Mouse (Mus musculus) hindbrain, embryonic 16.5 days (tissue): ENCODE measurements around the gene Tex19.2. TPM values are rescaled to one million over a fixed set of nuclear protein-coding genes. Genes with fewer than 3 reads are reported as not detected.

Source experiments
- ATAC-seq: fragments of 200-750 bp; cut with Nextera tagmentation; 2 replicates; pipeline ENCODE4 v1.8.0; 2017; ENCODE audit warnings: moderate TSS enrichment, moderate library complexity
- H3K27ac ChIP-seq: fragments of 300-500 bp; sonication (generic); 2 replicates; pipeline ENCODE4 v1.5.1; 2014; ENCODE audit warnings: low read depth, mild to moderate bottlenecking, control low read depth, low read length, moderate library complexity
- H3K27me3 ChIP-seq: fragments of 300-500 bp; sonication (generic); replicated peaks from 2 replicates; pipeline ENCODE4 v1.6.1; 2014; ENCODE audit warnings: low read length; ENCODE audit not compliant: control insufficient read depth, insufficient read depth
- H3K36me3 ChIP-seq: fragments of 300-500 bp; sonication (generic); 2 replicates; pipeline ENCODE4 v1.6.1; 2014; ENCODE audit warnings: mild to moderate bottlenecking, low read length, moderate library complexity, mixed read lengths; ENCODE audit not compliant: control insufficient read depth, insufficient read depth
- H3K4me1 ChIP-seq: fragments of 300-500 bp; sonication (generic); 2 replicates; pipeline ENCODE4 v1.6.1; 2014; ENCODE audit warnings: low read depth, low read length; ENCODE audit not compliant: control insufficient read depth, insufficient read depth
- H3K4me2 ChIP-seq: fragments of 300-500 bp; sonication (generic); 2 replicates; pipeline ENCODE4 v1.6.1; 2014; ENCODE audit warnings: mild to moderate bottlenecking, low read length, control low read depth, moderate library complexity
- H3K4me3 ChIP-seq: fragments of 300-500 bp; sonication (generic); 2 replicates; pipeline ENCODE4 v1.5.1; 2014; ENCODE audit warnings: mild to moderate bottlenecking, low read length, control low read depth, moderate library complexity
- H3K9ac ChIP-seq: fragments of 300-500 bp; sonication (generic); 2 replicates; pipeline ENCODE4 v1.6.1; 2014; ENCODE audit warnings: low read depth, mild to moderate bottlenecking, control low read depth, low read length, moderate library complexity
- H3K9me3 ChIP-seq: fragments of 300-500 bp; sonication (generic); 2 replicates; pipeline ENCODE4 v1.6.1; 2014; ENCODE audit warnings: mild to moderate bottlenecking, low read length, moderate library complexity; ENCODE audit not compliant: control insufficient read depth
- WGBS: fragments of 180-500 bp; shearing (Covaris S2); extraction: QIAGEN DNeasy Blood & Tissue Kit; methylation state at CpG from one replicate; pipeline ENCODE4 v1.1.7; 2014; 5-methylcytosine and 5-hydroxymethylcytosine counted together
- polyA plus RNA-seq: library from polyadenylated mRNA; unstranded; fragments of >200 nt; fragmentation: Nextera tagmentation; extraction: Ambion mirVana; gene quantifications from 2 replicates; pipeline ENCODE4 v1.2.1, GENCODE M21; 2015

Tex19.2 gene
- polyA plus RNA-seq, result not detected in 2 replicates

DNA sequence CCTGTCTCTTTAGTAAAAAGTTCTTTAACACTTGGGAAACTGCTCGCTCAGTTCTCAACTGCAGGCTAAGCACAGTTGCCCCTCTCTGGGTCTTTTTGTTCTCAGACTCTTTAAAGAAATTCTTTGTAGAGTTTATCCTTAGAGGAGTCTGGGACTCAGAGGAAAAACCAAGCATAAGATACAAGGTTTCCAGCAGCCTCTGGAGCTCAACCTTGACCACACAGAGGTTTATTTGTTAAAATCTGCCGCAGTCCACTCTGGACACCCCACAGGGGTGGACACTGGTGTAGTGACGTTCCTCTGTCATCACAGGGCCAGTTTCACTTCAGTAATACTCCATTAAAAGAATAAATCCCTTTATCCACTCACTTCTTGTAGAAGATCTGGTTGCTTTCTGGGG lies at the start of gene Tex19.2:
Gene Tex19.2, minus strand, starts transcription at position 101 of the 400 bp plus-strand sequence.
- H3K27me3 ChIP-seq, result no peaks in the 10 kb centered on the region
- H3K9ac ChIP-seq, result no peak within 1 kb of the TSS
- ATAC-seq, result no peak
- H3K4me1 ChIP-seq, result no peaks in the 10 kb centered on the region
- no peaks in the 10 kb centered on the region for H3K9me3 ChIP-seq
- WGBS, result 66% methylated on average over 3 of the region's 3 CpGs
- no peak within 1 kb of the TSS for H3K4me2 ChIP-seq
- no peak within 1 kb of the TSS for H3K27ac ChIP-seq
- H3K36me3 ChIP-seq, result no peaks in the 10 kb centered on the region
- no peak within 1 kb of the TSS for H3K4me3 ChIP-seq

DNA sequence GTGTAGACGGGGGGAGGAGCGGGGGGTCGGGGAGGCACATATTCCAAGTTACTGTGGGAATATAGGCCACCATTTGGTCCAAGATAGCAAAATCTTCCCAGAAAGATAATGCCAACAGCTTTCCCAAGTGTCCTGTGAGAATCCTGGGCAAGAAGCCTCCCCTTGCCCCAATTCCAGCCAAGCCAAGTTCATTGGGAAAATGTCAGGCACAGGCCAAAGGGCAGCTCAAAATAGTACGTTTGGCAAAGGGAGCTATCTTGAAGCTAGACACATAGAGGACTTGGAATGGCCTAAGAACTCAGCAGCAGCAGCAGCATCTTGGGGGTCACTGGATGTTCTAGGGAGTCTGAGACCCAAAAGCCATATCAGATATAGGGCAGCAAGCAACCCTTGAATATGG lies 45.3 kb upstream of the Tex19.2 start:
- no peaks in the 10 kb centered on the region for H3K9me3 ChIP-seq
- no peak overlapping the region for H3K9ac ChIP-seq
- no peaks in the 10 kb centered on the region for H3K27me3 ChIP-seq
- H3K4me2 ChIP-seq, result no peak overlapping the region
- H3K27ac ChIP-seq, result no peak overlapping the region
- no peaks in the 10 kb centered on the region for H3K36me3 ChIP-seq
- no peaks in the 10 kb centered on the region for H3K4me1 ChIP-seq
- ATAC-seq, result no peak
- WGBS, result 89% methylated on average over 4 of the region's 4 CpGs
- no peak overlapping the region for H3K4me3 ChIP-seq

DNA sequence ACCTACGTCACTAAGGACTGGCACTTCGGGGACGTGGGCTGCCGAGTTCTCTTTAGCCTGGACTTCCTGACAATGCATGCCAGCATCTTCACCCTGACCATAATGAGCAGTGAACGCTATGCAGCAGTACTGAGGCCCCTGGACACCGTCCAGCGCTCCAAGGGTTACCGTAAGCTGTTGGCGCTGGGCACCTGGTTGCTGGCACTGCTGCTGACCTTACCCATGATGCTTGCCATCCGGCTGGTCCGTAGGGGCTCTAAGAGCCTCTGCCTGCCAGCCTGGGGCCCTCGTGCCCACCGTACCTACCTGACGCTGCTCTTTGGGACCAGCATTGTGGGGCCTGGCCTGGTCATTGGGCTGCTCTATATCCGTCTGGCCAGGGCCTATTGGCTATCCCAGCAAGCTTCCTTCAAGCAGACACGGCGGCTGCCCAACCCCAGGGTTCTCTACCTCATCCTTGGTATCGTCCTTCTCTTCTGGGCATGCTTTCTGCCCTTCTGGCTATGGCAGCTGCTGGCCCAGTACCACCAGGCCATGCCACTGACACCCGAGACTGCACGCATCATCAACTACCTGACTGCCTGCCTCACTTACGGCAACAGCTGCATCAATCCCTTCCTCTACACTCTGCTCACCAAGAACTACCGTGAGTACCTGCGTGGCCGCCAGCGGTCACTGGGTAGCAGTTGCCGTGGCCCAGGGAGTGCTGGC lies 42.3 kb upstream of the Tex19.2 start:
- H3K4me2 ChIP-seq, result no peak overlapping the region
- no peaks in the 10 kb centered on the region for H3K9me3 ChIP-seq
- H3K36me3 ChIP-seq, result no peaks in the 10 kb centered on the region
- no peak overlapping the region for H3K27ac ChIP-seq
- no peak for ATAC-seq
- peaks cover 8% of the 10 kb centered on the region for H3K4me1 ChIP-seq
- peaks cover 5% of the 10 kb centered on the region for H3K27me3 ChIP-seq
- no peak overlapping the region for H3K4me3 ChIP-seq
- H3K9ac ChIP-seq, result no peak overlapping the region
- 91% methylated on average over 26 of the region's 26 CpGs for WGBS

DNA sequence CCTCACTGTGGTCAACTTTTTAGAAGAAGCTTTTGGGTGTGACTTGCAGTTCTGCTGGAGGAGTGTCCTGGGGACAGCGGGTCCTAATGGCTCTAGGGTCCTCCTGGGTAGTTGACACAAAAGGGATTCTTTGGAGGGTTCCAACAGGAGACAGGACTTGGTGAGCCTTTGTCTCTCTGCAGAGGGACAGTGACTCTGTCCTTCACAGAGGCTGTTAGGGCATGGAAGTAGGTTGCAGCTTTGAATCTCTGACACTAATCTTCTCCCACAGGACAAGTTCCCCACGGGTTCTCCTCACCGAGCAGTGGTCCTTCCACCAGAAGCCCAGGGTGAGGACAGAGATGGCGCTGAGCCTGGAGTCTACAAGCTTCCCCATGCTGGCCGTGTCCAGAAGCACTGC lies 41.5 kb upstream of the Tex19.2 start, which contains the start of gene Uts2r:
Gene Uts2r, plus strand, starts transcription at position 301 of the 400 bp plus-strand sequence.
- no peak within 1 kb of the TSS for H3K27ac ChIP-seq
- no peak for ATAC-seq

DNA sequence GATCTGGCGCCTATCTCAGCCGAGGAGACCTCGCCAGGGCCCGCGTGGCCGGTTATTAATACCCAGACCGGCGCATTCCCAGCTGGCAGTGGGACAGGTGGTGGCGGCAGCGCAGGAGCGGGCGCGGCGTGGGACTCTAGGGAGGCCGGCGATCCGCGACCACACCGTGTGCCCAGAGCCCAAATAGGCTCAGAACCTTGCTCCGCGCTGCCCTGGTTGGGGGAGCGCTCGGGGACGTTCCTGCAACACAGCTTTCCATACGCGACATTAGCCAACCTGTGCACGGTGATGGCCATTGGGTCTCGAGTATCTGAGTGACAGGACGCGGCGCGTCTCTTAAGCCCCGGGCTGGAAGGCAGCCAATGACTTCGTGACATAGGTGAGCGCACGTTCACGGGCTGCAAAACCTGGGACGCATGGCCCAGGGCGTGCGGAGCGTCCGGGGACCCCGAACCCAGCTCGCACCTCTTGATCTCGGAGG lies 38.0 kb upstream of the Tex19.2 start:
- H3K9me3 ChIP-seq, result no peaks in the 10 kb centered on the region
- peak; percentile 40; the same call in 1 of the 2 replicates for ATAC-seq
- H3K36me3 ChIP-seq, result no peaks in the 10 kb centered on the region
- peaks cover 5% of the 10 kb centered on the region for H3K27me3 ChIP-seq
- peak overlapping the region; percentile 63 for H3K9ac ChIP-seq
- no peak overlapping the region for H3K27ac ChIP-seq
- H3K4me3 ChIP-seq, result peak overlapping the region; percentile 50
- WGBS, result 1% methylated on average over 44 of the region's 45 CpGs
- H3K4me2 ChIP-seq, result peak overlapping the region; percentile 90
- peaks cover 8% of the 10 kb centered on the region for H3K4me1 ChIP-seq

More for the DNA sequence above, 41.5 kb upstream of the Tex19.2 start, which contains the start of gene Uts2r:
- Histone ChIP-seq H3K9me3 (no peaks in the 10 kb centered on the region), H3K4me3 (no peak within 1 kb of the TSS), H3K4me2 (no peak within 1 kb of the TSS), H3K4me1 (peaks cover 8% of the 10 kb centered on the region), H3K36me3 (no peaks in the 10 kb centered on the region), H3K27me3 (peaks cover 5% of the 10 kb centered on the region), H3K9ac (no peak within 1 kb of the TSS)
- 93% methylated on average over 5 of the region's 5 CpGs for WGBS

DNA sequence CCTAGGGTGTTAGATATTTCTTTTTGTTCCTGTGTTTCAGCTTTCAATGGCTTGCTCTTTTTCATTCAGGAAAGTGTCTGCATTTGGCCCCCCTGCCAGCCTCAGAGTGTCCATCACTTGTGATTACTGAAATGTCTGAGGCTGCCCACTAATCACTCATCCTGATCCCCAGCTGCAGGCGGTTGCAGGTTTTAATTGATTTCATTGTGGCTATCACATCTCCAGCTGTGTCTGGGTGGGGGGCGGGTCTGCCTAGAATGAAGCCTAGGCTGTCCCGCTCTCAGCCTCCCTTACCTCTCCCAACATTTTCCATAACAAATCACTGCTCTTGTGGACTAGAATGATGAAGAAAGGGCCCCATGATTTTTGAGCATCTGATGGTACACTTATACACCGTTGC lies 35.7 kb upstream of the Tex19.2 start:
- H3K27me3 ChIP-seq, result peaks cover 5% of the 10 kb centered on the region
- 12% methylated on average over 4 of the region's 4 CpGs for WGBS

DNA sequence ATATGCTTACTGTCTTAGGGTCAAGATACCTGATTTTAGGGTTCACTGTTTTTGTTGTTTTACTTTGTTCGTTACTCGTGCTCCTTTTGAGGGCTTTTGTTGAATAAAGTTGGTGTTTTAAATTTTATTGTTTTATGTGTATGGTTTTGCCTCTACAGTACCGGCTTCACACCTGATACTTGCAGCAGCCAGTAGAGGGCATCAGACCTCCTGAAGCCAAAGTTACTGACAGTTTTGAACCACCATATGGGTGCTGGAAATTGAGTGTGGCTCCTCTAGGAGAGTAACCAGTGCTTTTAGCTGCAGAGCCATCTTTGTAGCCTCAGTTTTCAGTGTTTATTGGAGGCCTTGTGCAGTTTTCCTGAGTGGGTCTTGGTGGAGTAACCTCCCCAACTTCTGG lies 29.7 kb upstream of the Tex19.2 start:
- H3K4me1 ChIP-seq, result no peaks in the 10 kb centered on the region
- WGBS, result 85% methylated on average over 3 of the region's 3 CpGs
- H3K9ac ChIP-seq, result no peak overlapping the region
- H3K4me3 ChIP-seq, result no peak overlapping the region
- H3K9me3 ChIP-seq, result no peaks in the 10 kb centered on the region
- H3K27me3 ChIP-seq, result no peaks in the 10 kb centered on the region
- ATAC-seq, result no peak
- no peak overlapping the region for H3K4me2 ChIP-seq
- H3K27ac ChIP-seq, result no peak overlapping the region
- H3K36me3 ChIP-seq, result no peaks in the 10 kb centered on the region

More for the DNA sequence above, 35.7 kb upstream of the Tex19.2 start:
- no peak overlapping the region for H3K27ac ChIP-seq
- no peak for ATAC-seq
- H3K36me3 ChIP-seq, result no peaks in the 10 kb centered on the region
- no peak overlapping the region for H3K4me2 ChIP-seq
- H3K9me3 ChIP-seq, result no peaks in the 10 kb centered on the region
- no peak overlapping the region for H3K9ac ChIP-seq
- no peak overlapping the region for H3K4me3 ChIP-seq
- H3K4me1 ChIP-seq, result peaks cover 8% of the 10 kb centered on the region

DNA sequence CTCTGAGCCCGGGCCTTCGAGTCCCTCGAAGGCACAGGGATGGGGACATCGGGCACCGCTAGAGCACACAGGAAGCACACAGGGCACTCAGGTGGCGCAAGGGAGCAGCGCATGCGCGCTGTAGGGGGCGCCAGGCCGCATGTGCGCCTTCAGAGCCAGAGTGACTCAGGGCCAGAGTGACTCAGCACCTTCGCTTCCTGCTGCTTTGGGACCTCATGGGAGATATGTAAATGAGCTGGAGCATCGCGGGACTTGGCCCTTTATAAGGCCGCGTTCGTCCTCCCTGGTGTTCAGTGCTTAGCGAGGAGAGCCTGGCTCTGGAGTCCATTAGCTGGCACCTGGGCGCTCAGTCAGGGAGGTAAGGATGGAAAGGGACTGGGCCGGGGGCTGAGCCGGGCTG lies 27.4 kb upstream of the Tex19.2 start, which contains the start of gene Tex19.1:
Gene Tex19.1, plus strand, starts transcription at position 279 of the 400 bp plus-strand sequence.
- 89% methylated on average over 22 of the region's 22 CpGs for WGBS
- no peak for ATAC-seq
- Histone ChIP-seq H3K9ac (no peak within 1 kb of the TSS), H3K4me3 (no peak within 1 kb of the TSS), H3K36me3 (no peaks in the 10 kb centered on the region), H3K4me1 (no peaks in the 10 kb centered on the region), H3K27ac (no peak within 1 kb of the TSS), H3K4me2 (no peak within 1 kb of the TSS), H3K9me3 (no peaks in the 10 kb centered on the region), H3K27me3 (no peaks in the 10 kb centered on the region)

DNA sequence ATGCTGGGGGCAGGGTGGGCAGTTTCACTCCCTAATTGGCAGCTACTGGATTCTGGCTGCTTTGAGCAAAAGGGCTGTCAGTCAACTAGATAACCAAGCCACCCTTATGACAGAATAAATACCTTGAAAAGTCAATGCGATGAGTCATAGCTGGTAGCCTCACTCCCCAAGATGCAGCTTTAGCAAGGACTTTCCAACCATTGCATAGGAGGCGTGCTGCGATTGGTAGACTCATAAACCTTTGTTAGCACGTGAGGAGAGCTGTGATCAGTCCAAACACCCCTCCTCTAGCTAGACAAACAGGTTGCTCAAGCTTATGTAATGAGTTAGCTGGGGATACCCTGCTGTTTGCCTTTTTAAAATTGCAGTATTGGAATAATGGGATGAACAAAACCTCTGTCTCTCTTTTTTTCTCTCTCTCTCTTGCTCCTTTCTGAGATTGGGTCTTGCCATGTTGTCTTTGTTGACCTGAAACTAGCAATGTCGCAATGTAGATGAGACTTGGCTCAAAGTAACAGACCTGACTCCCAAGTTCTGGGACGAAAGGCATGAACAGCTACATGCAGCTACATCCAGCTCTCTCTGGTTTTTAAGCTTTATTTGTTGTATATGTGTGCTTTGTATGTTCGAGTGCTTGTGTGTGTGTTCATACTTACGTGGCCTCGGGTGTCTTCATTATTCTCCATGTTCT lies 25.0 kb upstream of the Tex19.2 start:
- 80% methylated on average over 9 of the region's 9 CpGs for WGBS
- H3K9ac ChIP-seq, result no peak overlapping the region
- H3K9me3 ChIP-seq, result no peaks in the 10 kb centered on the region
- no peak overlapping the region for H3K4me2 ChIP-seq
- ATAC-seq, result no peak
- H3K27me3 ChIP-seq, result no peaks in the 10 kb centered on the region
- no peaks in the 10 kb centered on the region for H3K4me1 ChIP-seq
- H3K36me3 ChIP-seq, result no peaks in the 10 kb centered on the region
- H3K4me3 ChIP-seq, result no peak overlapping the region
- H3K27ac ChIP-seq, result no peak overlapping the region
